Comparison of ENCODE assay signal across 15 mouse cellular contexts in genomic region chr5:136098536-136098935, GRCm38 (mm10).
"Had no signal": no experiment of that assay in that cellular context is flagged by ENCODE, and none has a peak within 500 bp of the region (broad histone marks: within the 10 kb centered on the region; RNA-seq: fewer than 3 reads in every experiment).

No protein-coding gene starts in this region.

- H3K27me3 ChIP-seq: intestine, embryonic 15.5 days had no signal

- DNase-seq: lung, embryonic 14.5 days; lung, postnatal 10 days; lung, postnatal 4 days; midbrain, embryonic 14.5 days; right cerebral cortex, adult 18-20 months; spleen, adult 18-20 months; thymus, adult 18-20 months; thymus, postnatal 14 days had no signal

- H3K4me3 ChIP-seq: intestine, embryonic 15.5 days; layer of hippocampus, adult 2 months; limb, embryonic 10.5 days; liver, embryonic 12.5 days; midbrain, embryonic 10.5 days; myocyte; neural tube, embryonic 15.5 days had no signal

- H3K9me3 ChIP-seq: intestine, embryonic 15.5 days; limb, embryonic 10.5 days; liver, embryonic 12.5 days; midbrain, embryonic 10.5 days; neural tube, embryonic 15.5 days had no signal

- H3K36me3 ChIP-seq: intestine, embryonic 15.5 days; limb, embryonic 10.5 days; liver, embryonic 12.5 days; midbrain, embryonic 10.5 days; neural tube, embryonic 15.5 days had no signal
